Mouse (Mus musculus): ENCODE results near the gene Mybpc3. TPM values are rescaled to one million over a fixed set of nuclear protein-coding genes. Genes with fewer than 3 reads are reported as not detected.

Mybpc3 gene
- 0.09 TPM for polyA plus RNA-seq (2017; shearing (Covaris generic))

DNA sequence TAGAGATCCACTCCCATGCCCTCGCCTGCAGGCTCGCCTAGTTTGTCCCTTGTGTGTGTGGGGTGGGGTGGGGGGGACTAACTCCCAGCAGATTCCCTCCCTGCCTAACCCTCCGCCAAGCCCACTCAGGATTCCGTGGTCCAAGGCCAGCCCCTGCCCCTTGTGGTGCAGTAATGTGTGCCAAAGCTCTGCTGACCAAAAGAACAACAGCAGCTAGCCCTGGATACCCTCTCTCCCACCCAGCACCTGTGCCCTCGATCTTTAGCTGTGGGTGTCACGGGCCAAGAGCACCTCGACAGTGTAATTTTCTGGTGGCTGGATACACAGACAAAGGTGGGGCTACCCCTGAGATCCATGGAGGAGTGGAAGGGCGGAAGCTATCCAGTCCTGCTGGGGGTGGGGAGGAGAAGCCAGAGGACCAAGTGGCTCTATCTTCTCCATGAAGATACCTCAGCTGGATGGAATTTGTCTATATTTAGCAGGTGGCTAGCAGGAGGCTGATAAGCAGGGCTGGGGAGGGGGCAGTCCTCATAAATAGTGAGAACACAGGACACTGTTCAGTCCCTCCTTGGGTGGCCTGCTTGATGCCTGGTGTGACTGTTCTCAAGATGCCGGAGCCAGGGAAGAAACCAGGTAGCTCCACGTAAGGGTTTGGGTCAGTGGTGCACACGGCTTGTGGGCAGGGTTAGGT is at the start of gene Mybpc3:
Gene Mybpc3 (plus strand): TSS at position 560 of the 691 bp plus-strand sequence.

GRCm38 (mm10) chr2:91070076-91070800 is 47.7 kb upstream of the Mybpc3 start, which contains the start of gene Slc39a13:
TSS of gene Slc39a13 (minus strand) at chr2:91070417.

GRCm38 (mm10) chr2:91081775-91082695 is 35.9 kb upstream of the Mybpc3 start, which contains the start of gene Spi1:
TSS of gene Spi1 (plus strand) at chr2:91082390.

DNA sequence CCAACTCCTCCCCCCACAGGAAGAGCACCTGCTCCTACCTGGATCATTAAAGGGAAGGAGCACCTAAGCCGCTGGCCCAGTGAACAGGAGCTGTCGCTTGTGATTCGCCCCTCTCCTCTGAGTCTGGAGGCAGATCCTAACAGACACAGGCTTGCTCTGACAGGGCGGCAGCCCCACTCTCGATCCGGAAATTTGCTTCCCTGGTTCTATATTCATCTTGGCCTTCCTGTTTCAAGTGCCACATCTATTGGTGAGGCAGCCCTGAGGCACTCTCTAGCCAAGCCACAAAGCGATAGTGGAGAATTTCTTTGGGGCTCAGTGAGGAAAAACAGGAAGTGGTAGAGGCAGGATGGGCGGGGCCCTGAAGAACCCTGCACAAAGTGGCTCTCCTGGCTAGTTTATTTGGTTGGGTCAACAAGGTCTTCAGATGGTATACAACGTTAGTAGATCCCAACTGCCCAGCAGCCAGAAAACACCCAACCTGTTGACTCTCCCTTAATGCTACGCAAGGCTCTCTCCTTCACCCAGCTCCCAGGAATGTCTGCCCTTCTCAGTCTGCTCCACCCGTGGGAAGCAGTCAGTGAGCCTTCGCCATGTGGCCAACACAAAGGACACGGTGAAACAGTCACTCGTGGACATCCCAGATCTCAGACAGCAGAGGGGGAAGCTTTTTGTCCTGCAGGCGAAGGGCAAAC is 65.9 kb downstream of the Mybpc3 start, which contains the start of gene Madd:
Gene Madd (minus strand): TSS at position 127 of the 695 bp plus-strand sequence.

Other genes starting within 250 kb of the Mybpc3 start
- gene C1qtnf4, start 232.3 kb upstream of the Mybpc3 start, polyA plus RNA-seq (2017; shearing (Covaris generic)), result 2.3 TPM
- 26.6 TPM for gene Kbtbd4, start 213.4 kb upstream of the Mybpc3 start, polyA plus RNA-seq (2017; shearing (Covaris generic))
- gene Ndufs3, start 213.3 kb upstream of the Mybpc3 start, polyA plus RNA-seq (2017; shearing (Covaris generic)), result 128 TPM
- gene Celf1, start 177.8 kb upstream of the Mybpc3 start, polyA plus RNA-seq (2017; shearing (Covaris generic)), result 173 TPM
- 0.70 TPM for gene Rapsn, start 82.5 kb upstream of the Mybpc3 start, polyA plus RNA-seq (2017; shearing (Covaris generic))
- gene Psmc3, start 64.1 kb upstream of the Mybpc3 start, polyA plus RNA-seq (2017; shearing (Covaris generic)), result 189 TPM
- gene Slc39a13, start 47.7 kb upstream of the Mybpc3 start, polyA plus RNA-seq (2017; shearing (Covaris generic)), result 17.6 TPM
- gene Spi1, start 35.8 kb upstream of the Mybpc3 start, polyA plus RNA-seq (2017; shearing (Covaris generic)), result not detected
- 254 TPM for gene Madd, start 65.7 kb downstream of the Mybpc3 start, polyA plus RNA-seq (2017; shearing (Covaris generic))
- gene Nr1h3, start 84.7 kb downstream of the Mybpc3 start, polyA plus RNA-seq (2017; shearing (Covaris generic)), result 1.5 TPM
- gene Acp2, start 84.7 kb downstream of the Mybpc3 start, polyA plus RNA-seq (2017; shearing (Covaris generic)), result 5.4 TPM
- 124 TPM for gene Ddb2, start 118.8 kb downstream of the Mybpc3 start, polyA plus RNA-seq (2017; shearing (Covaris generic))
- gene Pacsin3, start 137.8 kb downstream of the Mybpc3 start, polyA plus RNA-seq (2017; shearing (Covaris generic)), result 0.62 TPM
- gene Arfgap2, start 146.8 kb downstream of the Mybpc3 start, polyA plus RNA-seq (2017; shearing (Covaris generic)), result 112 TPM

All from naive thymus-derived CD4-positive, alpha-beta T cell, adult 5 months (primary cell).